Mouse (Mus musculus) brain, embryonic 14.5 days (tissue): ENCODE data around the gene Afdn.

Experiments used
- CTCF ChIP-seq: fragments of 200-500 bp; IDR thresholded peaks from 2 replicates; pipeline ENCODE4 v1.5.1; 2012; ENCODE audit warnings: inconsistent platforms, mild to moderate bottlenecking, moderate library complexity, borderline replicate concordance; ENCODE audit not compliant: insufficient read depth, insufficient read length; ENCODE audit errors: extremely low read depth
- POLR2A ChIP-seq: fragments of 200-500 bp; IDR thresholded peaks from 2 replicates; pipeline ENCODE4 v1.6.1; 2012; ENCODE audit warnings: mild to moderate bottlenecking, inconsistent platforms, borderline replicate concordance; ENCODE audit not compliant: poor library complexity, insufficient read depth, insufficient read length, severe bottlenecking; ENCODE audit errors: extremely low read depth

DNA sequence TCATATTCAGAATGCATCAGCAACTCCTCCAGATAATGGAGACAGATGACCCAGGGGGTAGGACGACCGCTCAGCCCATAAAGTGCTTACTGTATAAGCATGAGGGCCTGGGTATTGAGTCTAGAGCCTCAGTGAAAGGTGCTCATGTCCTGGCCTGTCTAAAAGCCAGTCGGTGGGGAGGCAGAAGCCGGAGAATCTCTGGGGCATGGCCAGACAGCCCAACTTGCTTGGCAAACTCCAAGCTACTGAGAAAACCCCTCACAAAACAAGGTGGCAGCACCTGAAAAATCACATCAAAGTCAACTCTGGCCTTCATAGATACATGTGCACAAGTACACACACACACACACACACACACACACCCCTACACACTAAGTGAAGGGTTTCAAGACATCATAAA lies 11.3 kb upstream of the Afdn start:
- TF ChIP-seq POLR2A = no peak
- TF ChIP-seq CTCF = no peak
